Mouse (Mus musculus) megakaryocyte, embryonic 14.5 days (primary cell): ENCODE measurements at regions not wholly inside any gene's neighbourhood (a gene's known extent, or its start where the extent isn't known, plus 50 kb on each side); places are given as distances from the start of the nearest gene placed in this dataset.

Source experiments
- FLI1 ChIP-seq: IDR thresholded peaks from 2 replicates; pipeline ENCODE4 v1.6.1; 2012; ENCODE audit warnings: low read length, inconsistent platforms, mixed read lengths
- GATA1 ChIP-seq: IDR thresholded peaks from 3 replicates; pipeline ENCODE4 v1.6.1; 2012; ENCODE audit warnings: mixed read lengths, low read length, inconsistent platforms, borderline replicate concordance

DNA sequence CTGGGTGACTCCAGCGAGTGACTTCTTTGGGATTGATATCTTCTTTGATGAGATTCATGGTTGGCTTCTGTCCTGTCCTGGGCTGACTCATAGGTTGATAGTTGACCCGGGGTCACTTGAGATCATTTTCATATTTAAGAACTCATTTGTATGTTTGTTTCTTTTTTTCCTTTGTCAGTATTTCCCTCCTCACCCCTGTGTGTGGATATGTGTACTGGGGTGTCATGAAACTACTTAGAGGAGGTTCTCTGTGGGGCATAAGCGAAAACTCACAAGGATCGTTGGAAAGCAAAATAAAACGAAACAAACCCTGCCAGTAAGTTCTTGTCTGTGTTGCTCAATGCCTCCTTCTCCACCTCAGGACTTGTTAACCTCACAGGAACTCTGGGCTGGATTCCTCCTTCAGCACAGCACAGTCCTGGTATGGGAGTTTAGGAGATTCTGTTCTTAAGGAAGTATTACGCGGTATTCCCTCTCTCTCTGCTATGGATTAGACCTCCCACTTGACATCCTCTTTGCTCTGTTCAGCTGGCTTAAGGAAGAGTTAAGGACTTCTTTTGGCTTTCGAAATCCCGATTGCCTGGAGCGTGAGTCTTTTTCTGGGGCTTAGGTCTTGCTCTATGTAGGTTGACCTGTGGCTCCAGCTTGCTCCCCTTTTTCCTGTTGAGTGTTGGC lies 1243.2 kb upstream of the A1bg start:
- TF ChIP-seq GATA1 = no peak
- TF ChIP-seq FLI1 = no peak
